Mouse (Mus musculus) midbrain, embryonic 13.5 days (tissue): ENCODE data around the gene Plod3. TPM values are rescaled to one million over a fixed set of nuclear protein-coding genes. Genes with fewer than 3 reads are reported as not detected.

ENCODE experiments used
- ATAC-seq: fragments of 200-750 bp; cut with Nextera tagmentation; 2 replicates; pipeline ENCODE4 v1.8.0; 2017; ENCODE audit warnings: mild to moderate bottlenecking, moderate TSS enrichment, moderate library complexity
- H3K27ac ChIP-seq: fragments of 300-500 bp; sonication (generic); 2 replicates; pipeline ENCODE4 v1.5.1; 2015; ENCODE audit warnings: inconsistent platforms, mild to moderate bottlenecking, moderate library complexity
- H3K27me3 ChIP-seq: fragments of 300-500 bp; sonication (generic); 2 replicates; pipeline ENCODE4 v1.6.1; 2015; ENCODE audit warnings: mild to moderate bottlenecking, inconsistent platforms
- H3K36me3 ChIP-seq: fragments of 300-500 bp; sonication (generic); 2 replicates; pipeline ENCODE4 v1.6.1; 2015; ENCODE audit warnings: mild to moderate bottlenecking, inconsistent platforms
- H3K4me1 ChIP-seq: fragments of 300-500 bp; sonication (generic); replicated peaks from 2 replicates; pipeline ENCODE4 v1.6.1; 2015; ENCODE audit warnings: inconsistent platforms
- H3K4me2 ChIP-seq: fragments of 300-500 bp; sonication (generic); replicated peaks from 2 replicates; pipeline ENCODE4 v1.6.1; 2015; ENCODE audit warnings: moderate library complexity, mild to moderate bottlenecking, inconsistent platforms
- H3K4me3 ChIP-seq: fragments of 300-500 bp; sonication (generic); replicated peaks from 2 replicates; pipeline ENCODE4 v1.5.1; 2015; ENCODE audit warnings: mild to moderate bottlenecking, inconsistent platforms
- H3K9ac ChIP-seq: fragments of 300-500 bp; sonication (generic); replicated peaks from 2 replicates; pipeline ENCODE4 v1.6.1; 2015; ENCODE audit warnings: mild to moderate bottlenecking, inconsistent platforms
- H3K9me3 ChIP-seq: fragments of 300-500 bp; sonication (generic); 2 replicates; pipeline ENCODE4 v1.6.1; 2016; ENCODE audit warnings: mild to moderate bottlenecking, inconsistent platforms
- WGBS: fragments of 180-500 bp; shearing (Covaris S2); methylation state at CpG from one replicate; pipeline ENCODE4 v1.1.7; 2015; 5-methylcytosine and 5-hydroxymethylcytosine counted together
- polyA plus RNA-seq: library from polyadenylated mRNA; unstranded; fragments of >200 nt; fragmentation: Nextera tagmentation; extraction: Ambion mirVana; gene quantifications from 2 replicates; pipeline ENCODE4 v1.2.1, GENCODE M21; 2015

Gene Plod3
- polyA plus RNA-seq, 1 experiment from 2014 or later = 35.1 TPM

GRCm38 (mm10) chr5:136988420-136988819 lies 1.6 kb downstream of the Plod3 start:
- H3K36me3 ChIP-seq = peaks cover 60% of the 10 kb centered on the region
- peak overlapping the region; percentile 92 for H3K9ac ChIP-seq
- H3K4me2 ChIP-seq = peak overlapping the region; percentile 94
- H3K4me1 ChIP-seq = peaks cover 23% of the 10 kb centered on the region
- H3K27ac ChIP-seq = no peak overlapping the region
- peak overlapping the region; percentile 80 for H3K4me3 ChIP-seq
- 86% methylated on average over 7 of the region's 7 CpGs for WGBS
- no peaks in the 10 kb centered on the region for H3K9me3 ChIP-seq
- no peaks in the 10 kb centered on the region for H3K27me3 ChIP-seq
- no peak for ATAC-seq

GRCm38 (mm10) chr5:136989801-136990200 lies 3.0 kb downstream of the Plod3 start:
- no peak for ATAC-seq
- H3K36me3 ChIP-seq = peaks cover 62% of the 10 kb centered on the region
- H3K27ac ChIP-seq = no peak overlapping the region
- no peak overlapping the region for H3K4me2 ChIP-seq
- H3K4me1 ChIP-seq = peaks cover 23% of the 10 kb centered on the region
- no peak overlapping the region for H3K9ac ChIP-seq
- no peak overlapping the region for H3K4me3 ChIP-seq
- no peaks in the 10 kb centered on the region for H3K27me3 ChIP-seq
- no peaks in the 10 kb centered on the region for H3K9me3 ChIP-seq
- 94% methylated on average over 6 of the region's 6 CpGs for WGBS

- H3K4me1 ChIP-seq = no peaks in the 10 kb centered on the region
- H3K9ac ChIP-seq = no peak overlapping the region
- no peak overlapping the region for H3K27ac ChIP-seq
- 73% methylated on average over 4 of the region's 5 CpGs for WGBS
- no peak overlapping the region for H3K4me3 ChIP-seq
- H3K9me3 ChIP-seq = no peaks in the 10 kb centered on the region
- no peak overlapping the region for H3K4me2 ChIP-seq
- peaks cover 22% of the 10 kb centered on the region for H3K36me3 ChIP-seq
- no peaks in the 10 kb centered on the region for H3K27me3 ChIP-seq
- no peak for ATAC-seq
Observed at GRCm38 (mm10) chr5:136999449-136999848, 12.6 kb downstream of the Plod3 start.

- no peaks in the 10 kb centered on the region for H3K27me3 ChIP-seq
- 87% methylated on average over 2 of the region's 2 CpGs for WGBS
- no peak overlapping the region for H3K4me3 ChIP-seq
- no peak overlapping the region for H3K27ac ChIP-seq
- no peak overlapping the region for H3K9ac ChIP-seq
- no peak overlapping the region for H3K4me2 ChIP-seq
- peaks cover 11% of the 10 kb centered on the region for H3K36me3 ChIP-seq
- H3K9me3 ChIP-seq = no peaks in the 10 kb centered on the region
- no peaks in the 10 kb centered on the region for H3K4me1 ChIP-seq
- ATAC-seq = no peak
Observed at GRCm38 (mm10) chr5:137000612-137001011, 13.8 kb downstream of the Plod3 start.

- H3K36me3 ChIP-seq = no peaks in the 10 kb centered on the region
- no peaks in the 10 kb centered on the region for H3K9me3 ChIP-seq
- 65% methylated on average over 8 of the region's 8 CpGs for WGBS
- no peak overlapping the region for H3K4me3 ChIP-seq
- ATAC-seq = no peak
- H3K4me1 ChIP-seq = no peaks in the 10 kb centered on the region
- no peaks in the 10 kb centered on the region for H3K27me3 ChIP-seq
- no peak overlapping the region for H3K9ac ChIP-seq
- no peak overlapping the region for H3K4me2 ChIP-seq
- H3K27ac ChIP-seq = no peak overlapping the region
Observed at GRCm38 (mm10) chr5:137007276-137007675, 20.5 kb downstream of the Plod3 start.

- 27% methylated on average over 3 of the region's 3 CpGs for WGBS
- H3K27ac ChIP-seq = no peak overlapping the region
- no peak overlapping the region for H3K9ac ChIP-seq
- H3K4me2 ChIP-seq = no peak overlapping the region
- no peak overlapping the region for H3K4me3 ChIP-seq
- ATAC-seq = no peak
- H3K9me3 ChIP-seq = peaks cover 2% of the 10 kb centered on the region; the same call in 1 of the 2 replicates
- no peaks in the 10 kb centered on the region for H3K4me1 ChIP-seq
- H3K36me3 ChIP-seq = no peaks in the 10 kb centered on the region
- no peaks in the 10 kb centered on the region for H3K27me3 ChIP-seq
Observed at GRCm38 (mm10) chr5:137009988-137010387, 23.2 kb downstream of the Plod3 start.

- H3K4me1 ChIP-seq = no peaks in the 10 kb centered on the region
- no peaks in the 10 kb centered on the region for H3K36me3 ChIP-seq
- no peak overlapping the region for H3K4me3 ChIP-seq
- ATAC-seq = no peak
- 85% methylated on average over 15 of the region's 15 CpGs for WGBS
- no peak overlapping the region for H3K27ac ChIP-seq
- peaks cover 2% of the 10 kb centered on the region; the same call in 1 of the 2 replicates for H3K9me3 ChIP-seq
- H3K4me2 ChIP-seq = no peak overlapping the region
- no peak overlapping the region for H3K9ac ChIP-seq
- H3K27me3 ChIP-seq = no peaks in the 10 kb centered on the region
Observed at GRCm38 (mm10) chr5:137012401-137012950, 25.7 kb downstream of the Plod3 start.

- Histone ChIP-seq H3K27me3 (no peaks in the 10 kb centered on the region; the same call in 1 of the 2 replicates), H3K36me3 (no peaks in the 10 kb centered on the region), H3K9me3 (peaks cover 2% of the 10 kb centered on the region; the same call in 1 of the 2 replicates), H3K4me3 (no peak overlapping the region), H3K27ac (no peak overlapping the region), H3K4me2 (no peak overlapping the region), H3K9ac (no peak overlapping the region), H3K4me1 (no peaks in the 10 kb centered on the region)
- 93% methylated on average over 3 of the region's 3 CpGs for WGBS
- no peak for ATAC-seq
Observed at GRCm38 (mm10) chr5:137015913-137016312, 29.1 kb downstream of the Plod3 start.

GRCm38 (mm10) chr5:137024318-137024717 lies 37.5 kb downstream of the Plod3 start:
- peaks cover 19% of the 10 kb centered on the region for H3K4me1 ChIP-seq
- no peak overlapping the region for H3K4me3 ChIP-seq
- peaks cover 59% of the 10 kb centered on the region for H3K27me3 ChIP-seq
- H3K36me3 ChIP-seq = no peaks in the 10 kb centered on the region
- ATAC-seq = no peak
- WGBS = 51% methylated on average over 3 of the region's 3 CpGs
- H3K27ac ChIP-seq = no peak overlapping the region
- no peak overlapping the region; the same call in 1 of the 2 replicates for H3K4me2 ChIP-seq
- no peaks in the 10 kb centered on the region for H3K9me3 ChIP-seq
- H3K9ac ChIP-seq = no peak overlapping the region

GRCm38 (mm10) chr5:137025132-137025531 lies 38.3 kb downstream of the Plod3 start:
- WGBS = under 1% methylated on average over 23 of the region's 23 CpGs
- Histone ChIP-seq H3K9ac (no peak overlapping the region), H3K4me1 (peaks cover 22% of the 10 kb centered on the region), H3K4me3 (peak overlapping the region; percentile 10; the same call in 1 of the 2 replicates), H3K4me2 (peak overlapping the region; percentile 47), H3K9me3 (no peaks in the 10 kb centered on the region), H3K27me3 (peaks cover 65% of the 10 kb centered on the region), H3K36me3 (no peaks in the 10 kb centered on the region), H3K27ac (no peak overlapping the region)
- peak; percentile 21 for ATAC-seq

- Histone ChIP-seq H3K9ac (no peak within 1 kb of the TSS), H3K27me3 (peaks cover 74% of the 10 kb centered on the region)
Observed at GRCm38 (mm10) chr5:137026092-137026491, 39.3 kb downstream of the Plod3 start, which contains the start of gene Vgf. Gene Vgf, plus strand, starts transcription at chr5:137026392.

GRCm38 (mm10) chr5:137028561-137029272 lies 41.9 kb downstream of the Plod3 start:
- Histone ChIP-seq H3K9ac (peak overlapping the region; percentile 44; the same call in 1 of the 2 replicates), H3K9me3 (no peaks in the 10 kb centered on the region), H3K36me3 (no peaks in the 10 kb centered on the region), H3K4me3 (peak overlapping the region; percentile 55), H3K4me2 (peak overlapping the region; percentile 96), H3K27me3 (peaks cover 84% of the 10 kb centered on the region), H3K27ac (no peak overlapping the region), H3K4me1 (peaks cover 45% of the 10 kb centered on the region)
- ATAC-seq = peak; percentile 1; the same call in 1 of the 2 replicates
- WGBS = 4% methylated on average over 29 of the region's 29 CpGs

More at GRCm38 (mm10) chr5:137026092-137026491, 39.3 kb downstream of the Plod3 start, which contains the start of gene Vgf:
- H3K4me2 ChIP-seq = peak within 1 kb of the TSS; percentile 47
- peaks cover 31% of the 10 kb centered on the region for H3K4me1 ChIP-seq
- H3K9me3 ChIP-seq = no peaks in the 10 kb centered on the region
- peak within 1 kb of the TSS; percentile 10; the same call in 1 of the 2 replicates for H3K4me3 ChIP-seq
- H3K36me3 ChIP-seq = no peaks in the 10 kb centered on the region
- 45% methylated on average over 4 of the region's 4 CpGs for WGBS
- ATAC-seq = no peak
- no peak within 1 kb of the TSS for H3K27ac ChIP-seq
